Mouse (Mus musculus) stomach, embryonic 14.5 days (tissue): ENCODE results near the gene Ppp1r3c. TPM values are rescaled to one million over a fixed set of nuclear protein-coding genes. Genes with fewer than 3 reads are reported as not detected.

Source experiments
- ATAC-seq: fragments of 200-750 bp; cut with Nextera tagmentation; 2 replicates; pipeline ENCODE4 v1.8.0; 2017; ENCODE audit warnings: low read depth, moderate TSS enrichment; ENCODE audit not compliant: insufficient number of reproducible peaks, insufficient read depth, low FRiP score
- H3K27ac ChIP-seq: fragments of 300-500 bp; sonication (generic); 2 replicates; pipeline ENCODE4 v1.5.1; 2014; ENCODE audit warnings: mild to moderate bottlenecking, low read length, moderate library complexity, mixed read lengths
- H3K27me3 ChIP-seq: fragments of 300-500 bp; sonication (generic); 2 replicates; pipeline ENCODE4 v1.6.1; 2014; ENCODE audit warnings: low read length, control low read depth, mixed read lengths; ENCODE audit not compliant: control insufficient read depth, insufficient read depth
- H3K36me3 ChIP-seq: fragments of 300-500 bp; sonication (generic); 2 replicates; pipeline ENCODE4 v1.6.1; 2014; ENCODE audit warnings: mild to moderate bottlenecking, control low read depth, low read length, moderate library complexity, mixed read lengths; ENCODE audit not compliant: control insufficient read depth, insufficient read depth
- H3K4me1 ChIP-seq: fragments of 300-500 bp; sonication (generic); 2 replicates; pipeline ENCODE4 v1.6.1; 2014; ENCODE audit warnings: low read length, control low read depth, mixed read lengths; ENCODE audit not compliant: control insufficient read depth, insufficient read depth
- H3K4me2 ChIP-seq: fragments of 300-500 bp; sonication (generic); replicated peaks from 2 replicates; pipeline ENCODE4 v1.6.1; 2014; ENCODE audit warnings: low read depth, low read length, control low read depth
- H3K4me3 ChIP-seq: fragments of 300-500 bp; sonication (generic); 2 replicates; pipeline ENCODE4 v1.5.1; 2014; ENCODE audit warnings: low read depth, low read length, control low read depth
- H3K9ac ChIP-seq: fragments of 300-500 bp; sonication (generic); replicated peaks from 2 replicates; pipeline ENCODE4 v1.6.1; 2014; ENCODE audit warnings: low read depth, mild to moderate bottlenecking, control low read depth, low read length, moderate library complexity, mixed read lengths
- H3K9me3 ChIP-seq: fragments of 300-500 bp; sonication (generic); 2 replicates; pipeline ENCODE4 v1.6.1; 2016; ENCODE audit warnings: low read depth, low read length, control low read depth; ENCODE audit not compliant: control insufficient read depth
- WGBS: fragments of 180-500 bp; shearing (Covaris S2); extraction: QIAGEN DNeasy Blood & Tissue Kit; methylation state at CpG from one replicate; pipeline ENCODE4 v1.1.7; 2014; 5-methylcytosine and 5-hydroxymethylcytosine counted together
- polyA plus RNA-seq: library from polyadenylated mRNA; unstranded; fragments of >200 nt; fragmentation: Nextera tagmentation; extraction: Ambion mirVana; gene quantifications from 2 replicates; pipeline ENCODE4 v1.2.1, GENCODE M21; 2014

Ppp1r3c gene
- polyA plus RNA-seq, 1 experiment from 2014 or later, result 21.9 TPM

DNA sequence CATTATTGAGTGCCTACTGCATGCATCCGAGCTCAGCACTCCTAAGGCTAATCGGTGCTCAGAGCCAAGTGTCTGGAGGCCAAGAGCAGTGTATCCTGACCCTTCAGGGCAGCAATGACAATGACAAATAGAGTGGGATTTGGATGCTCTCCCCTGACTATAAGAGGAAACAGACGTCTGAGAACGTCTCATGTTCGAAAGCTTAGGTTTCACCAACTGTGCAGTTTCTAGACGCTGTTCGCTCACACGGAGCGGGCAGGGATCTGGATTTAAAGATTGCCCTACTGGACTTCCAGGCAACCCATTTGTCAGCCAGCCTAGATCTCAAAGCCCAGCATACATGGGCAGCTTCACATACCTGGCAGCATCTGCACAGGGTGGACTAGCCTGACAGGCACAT is 49.4 kb downstream of the Ppp1r3c start:
- no peak for ATAC-seq
- Histone ChIP-seq H3K36me3 (no peaks in the 10 kb centered on the region), H3K4me2 (no peak overlapping the region), H3K4me1 (peaks cover 31% of the 10 kb centered on the region), H3K4me3 (no peak overlapping the region), H3K27ac (peak overlapping the region; percentile 87; the same call in 1 of the 2 replicates), H3K9ac (no peak overlapping the region), H3K27me3 (no peaks in the 10 kb centered on the region), H3K9me3 (no peaks in the 10 kb centered on the region)
- WGBS, result 60% methylated on average over 9 of the region's 9 CpGs

GRCm38 (mm10) chr19:36686016-36686415 is 50.4 kb downstream of the Ppp1r3c start:
- peaks cover 31% of the 10 kb centered on the region for H3K4me1 ChIP-seq
- peak overlapping the region; percentile 30; the same call in 1 of the 2 replicates for H3K27ac ChIP-seq
- H3K4me3 ChIP-seq, result no peak overlapping the region
- ATAC-seq, result no peak
- no peak overlapping the region for H3K4me2 ChIP-seq
- H3K27me3 ChIP-seq, result no peaks in the 10 kb centered on the region
- WGBS, result 79% methylated on average over 11 of the region's 11 CpGs
- no peaks in the 10 kb centered on the region for H3K36me3 ChIP-seq
- H3K9me3 ChIP-seq, result no peaks in the 10 kb centered on the region
- H3K9ac ChIP-seq, result no peak overlapping the region

DNA sequence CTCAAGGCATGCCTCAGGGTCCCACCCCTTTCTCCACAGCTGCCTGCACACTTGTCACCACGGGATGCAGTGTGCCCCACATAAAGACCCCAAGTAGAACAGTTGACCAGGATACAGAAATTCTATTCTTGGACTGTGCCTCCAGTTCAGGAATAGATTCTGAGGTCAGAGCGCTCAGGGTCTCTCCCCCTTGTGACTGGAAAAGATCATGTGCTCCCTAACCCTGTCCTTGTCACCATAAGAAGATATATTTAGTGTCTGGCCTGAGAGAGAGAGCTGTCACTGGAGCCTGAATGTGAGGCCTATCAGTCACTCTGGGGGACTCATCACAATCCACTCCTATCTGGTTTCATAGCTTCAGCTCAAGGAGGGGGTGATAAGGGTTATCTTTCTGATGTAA is 53.9 kb downstream of the Ppp1r3c start:
- Histone ChIP-seq H3K4me1 (peaks cover 18% of the 10 kb centered on the region), H3K36me3 (no peaks in the 10 kb centered on the region), H3K9me3 (no peaks in the 10 kb centered on the region), H3K4me2 (no peak overlapping the region), H3K27me3 (no peaks in the 10 kb centered on the region), H3K4me3 (no peak overlapping the region), H3K9ac (no peak overlapping the region), H3K27ac (no peak overlapping the region)
- no peak for ATAC-seq
- 81% methylated on average over 2 of the region's 2 CpGs for WGBS

Other genes with a start within 250 kb of the Ppp1r3c start
- 7.0 and 7.7 TPM in 2 replicates for gene Hectd2, start 182.0 kb downstream of the Ppp1r3c start, polyA plus RNA-seq
- gene Tnks2, start 97.6 kb upstream of the Ppp1r3c start, polyA plus RNA-seq, result 69.1 and 81.3 TPM in 2 replicates
- gene Fgfbp3, start 183.0 kb upstream of the Ppp1r3c start, polyA plus RNA-seq, result 3.5 and 5.1 TPM in 2 replicates
- gene Btaf1, start 189.4 kb upstream of the Ppp1r3c start, polyA plus RNA-seq, result 15.8 and 16.8 TPM in 2 replicates